Mouse (Mus musculus) midbrain, postnatal 0 days (tissue): ENCODE data around the gene Snd1. TPM values are rescaled to one million over a fixed set of nuclear protein-coding genes. Genes with fewer than 3 reads are reported as not detected.

Experiments used
- ATAC-seq: fragments of 200-750 bp; cut with Nextera tagmentation; 2 replicates; pipeline ENCODE4 v1.8.0; 2017; ENCODE audit warnings: moderate number of reproducible peaks, mild to moderate bottlenecking, moderate TSS enrichment, moderate library complexity; ENCODE audit not compliant: low FRiP score
- DNase-seq: peaks from one replicate; pipeline ENCODE4 v3.0.0-alpha.2; 2015; ENCODE audit warnings: low spot score
- H3K27ac ChIP-seq: fragments of 300-500 bp; sonication (generic); 2 replicates; pipeline ENCODE4 v1.5.1; 2014; ENCODE audit warnings: low read depth, mild to moderate bottlenecking, low read length, mixed read lengths
- H3K27me3 ChIP-seq: fragments of 300-500 bp; sonication (generic); 2 replicates; pipeline ENCODE4 v1.6.1; 2014; ENCODE audit warnings: low read length, control low read depth, mixed read lengths; ENCODE audit not compliant: insufficient read depth
- H3K36me3 ChIP-seq: fragments of 300-500 bp; sonication (generic); 2 replicates; pipeline ENCODE4 v1.6.1; 2014; ENCODE audit warnings: low read length, control low read depth, mixed read lengths; ENCODE audit not compliant: insufficient read depth
- H3K4me1 ChIP-seq: fragments of 300-500 bp; sonication (generic); 2 replicates; pipeline ENCODE4 v1.6.1; 2014; ENCODE audit warnings: mild to moderate bottlenecking, control low read depth, antibody characterized with exemption, low read length, mixed read lengths; ENCODE audit not compliant: insufficient read depth
- H3K4me2 ChIP-seq: fragments of 300-500 bp; sonication (generic); 2 replicates; pipeline ENCODE4 v1.6.1; 2014; ENCODE audit warnings: low read depth, mild to moderate bottlenecking, low read length, mixed read lengths; ENCODE audit not compliant: poor library complexity, severe bottlenecking
- H3K4me3 ChIP-seq: fragments of 300-500 bp; sonication (generic); 2 replicates; pipeline ENCODE4 v1.5.1; 2014; ENCODE audit warnings: low read depth, mild to moderate bottlenecking, low read length, moderate library complexity
- H3K9ac ChIP-seq: fragments of 300-500 bp; sonication (generic); replicated peaks from 2 replicates; pipeline ENCODE4 v1.6.1; 2014; ENCODE audit warnings: mild to moderate bottlenecking, low read length, moderate library complexity, mixed read lengths; ENCODE audit not compliant: poor library complexity, severe bottlenecking
- H3K9me3 ChIP-seq: fragments of 300-500 bp; sonication (generic); 2 replicates; pipeline ENCODE4 v1.6.1; 2016; ENCODE audit warnings: low read length, control low read depth
- CTCF ChIP-seq: IDR thresholded peaks from 2 replicates; pipeline ENCODE4 v1.5.1; 2016; ENCODE audit warnings: antibody characterized with exemption, mild to moderate bottlenecking
- WGBS: fragments of 180-500 bp; shearing (Covaris S2); extraction: QIAGEN DNeasy Blood & Tissue Kit; methylation state at CpG from one replicate; pipeline ENCODE4 v1.1.7; 2014; 5-methylcytosine and 5-hydroxymethylcytosine counted together
- polyA plus RNA-seq: library from polyadenylated mRNA; unstranded; fragments of >200 nt; fragmentation: Nextera tagmentation; extraction: Ambion mirVana; gene quantifications from 2 replicates; pipeline ENCODE4 v1.2.1, GENCODE M21; 2015
- total RNA-seq: library from RNA; depleted of rRNA; stranded (reverse); fragments of >200 nt; gene quantifications from 2 replicates; pipeline ENCODE4 v1.2.3, GENCODE M21; 2014

Gene Snd1
- total and polyA plus RNA-seq, 2 experiments from 2014 or later = 70.6 to 81.1 TPM

DNA sequence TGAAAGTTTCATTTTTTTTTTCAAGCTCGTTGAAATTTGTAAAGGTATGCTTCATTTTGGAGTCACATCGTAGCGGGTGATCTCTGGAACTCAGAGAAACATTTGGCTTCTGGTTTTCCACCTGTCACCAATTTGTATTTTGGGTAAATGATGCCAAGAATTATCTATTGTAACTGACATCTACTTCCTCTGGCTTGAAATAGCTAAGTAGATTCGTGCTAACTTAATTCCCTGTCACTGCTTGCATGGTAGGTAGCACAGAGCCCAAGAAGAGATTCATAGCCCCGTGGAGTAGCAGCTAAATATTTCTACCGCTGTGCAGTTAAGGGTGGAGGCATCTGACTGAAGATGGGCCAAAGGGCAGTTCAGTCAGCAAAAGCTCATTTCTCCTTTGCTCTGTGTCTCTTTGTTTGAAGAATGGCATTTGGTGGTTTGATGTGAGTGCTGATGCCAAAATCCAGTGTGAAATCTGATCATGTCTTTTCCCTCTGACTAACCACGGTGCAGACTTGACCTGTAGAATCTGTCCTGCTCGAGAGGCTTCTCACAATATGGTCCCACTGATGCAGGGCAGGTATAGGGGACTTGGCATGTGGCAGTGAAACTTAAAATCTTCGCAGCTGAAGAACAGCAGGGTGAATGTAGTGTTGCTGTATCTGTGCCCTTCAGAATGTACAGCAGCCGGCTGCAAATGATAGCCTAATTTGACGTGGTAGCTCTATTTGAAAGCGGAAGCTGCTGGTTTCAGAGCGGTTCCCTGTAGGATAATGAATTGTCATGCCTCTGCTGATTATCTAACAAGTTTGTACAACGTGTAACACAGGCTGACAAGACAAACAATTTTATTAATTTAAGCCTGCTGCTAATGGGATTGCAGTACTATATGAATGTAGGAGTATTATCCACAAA lies 101.7 kb downstream of the Snd1 start:
- no peak overlapping the region for H3K9ac ChIP-seq
- no peak overlapping the region for H3K4me3 ChIP-seq
- H3K36me3 ChIP-seq = no peaks in the 10 kb centered on the region
- H3K9me3 ChIP-seq = no peaks in the 10 kb centered on the region
- no peak overlapping the region for H3K4me2 ChIP-seq
- H3K27me3 ChIP-seq = no peaks in the 10 kb centered on the region
- H3K4me1 ChIP-seq = 0 out of 2 replicates have a peak, but pooled peaks cover 4% of the 10 kb centered on the region
- 31% methylated on average over 14 of the region's 14 CpGs for WGBS
- H3K27ac ChIP-seq = no peak overlapping the region
- no peak for ATAC-seq
- peak; percentile 34 for DNase-seq
- no peak for TF ChIP-seq CTCF

DNA sequence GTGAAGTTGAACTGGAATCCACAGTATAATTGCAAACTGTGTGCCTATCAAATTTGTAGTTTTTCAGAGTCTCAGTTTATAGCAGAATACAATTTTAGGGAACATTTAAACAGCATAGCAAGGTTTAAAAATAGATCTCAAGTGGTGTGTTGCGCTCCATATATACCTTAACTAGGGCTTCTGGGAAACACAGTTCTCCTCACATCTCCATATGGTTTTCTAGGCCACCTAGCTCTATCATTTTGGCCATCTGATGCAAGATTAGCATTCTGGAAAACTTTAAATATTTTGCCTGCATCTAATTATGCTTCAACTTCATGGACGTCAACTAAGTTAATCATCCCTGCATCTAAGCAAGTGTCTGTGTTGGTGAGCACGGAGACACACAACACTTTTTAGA lies 107.9 kb downstream of the Snd1 start:
- WGBS = 94% methylated on average over 3 of the region's 3 CpGs
- H3K27ac ChIP-seq = no peak overlapping the region

DNA sequence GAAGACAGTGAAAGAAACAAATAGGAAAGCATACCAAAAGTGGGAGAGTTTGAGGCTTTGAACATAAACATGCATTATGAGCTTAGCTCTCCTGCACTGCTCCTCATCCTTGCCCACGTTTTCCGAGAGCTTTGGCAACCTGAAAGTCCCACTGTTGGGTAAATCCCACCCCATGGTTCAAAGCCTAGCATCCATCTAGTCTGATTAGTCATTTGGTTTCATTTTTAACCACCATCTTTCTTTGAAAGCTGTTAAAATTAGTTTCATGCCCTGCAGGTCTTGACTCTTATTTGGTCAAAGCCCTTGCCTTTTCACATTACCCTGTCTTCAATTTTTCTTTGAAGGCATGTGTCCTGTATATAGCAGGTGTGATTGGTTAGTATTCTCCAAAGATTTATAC lies 108.5 kb downstream of the Snd1 start:
- Histone ChIP-seq H3K9me3 (no peaks in the 10 kb centered on the region), H3K36me3 (no peaks in the 10 kb centered on the region), H3K27me3 (no peaks in the 10 kb centered on the region), H3K4me2 (no peak overlapping the region), H3K27ac (no peak overlapping the region), H3K4me3 (no peak overlapping the region), H3K4me1 (no peaks in the 10 kb centered on the region), H3K9ac (no peak overlapping the region)
- no peak for TF ChIP-seq CTCF
- ATAC-seq = no peak
- 86% methylated on average over 2 of the region's 2 CpGs for WGBS
- DNase-seq = no peak

More for the DNA sequence above, 107.9 kb downstream of the Snd1 start:
- no peak overlapping the region for H3K4me2 ChIP-seq
- H3K4me3 ChIP-seq = no peak overlapping the region
- TF ChIP-seq CTCF = no peak
- H3K9ac ChIP-seq = no peak overlapping the region
- no peaks in the 10 kb centered on the region for H3K36me3 ChIP-seq
- no peaks in the 10 kb centered on the region for H3K4me1 ChIP-seq
- ATAC-seq (no peak), DNase-seq (no peak)
- no peaks in the 10 kb centered on the region for H3K27me3 ChIP-seq
- H3K9me3 ChIP-seq = no peaks in the 10 kb centered on the region

DNA sequence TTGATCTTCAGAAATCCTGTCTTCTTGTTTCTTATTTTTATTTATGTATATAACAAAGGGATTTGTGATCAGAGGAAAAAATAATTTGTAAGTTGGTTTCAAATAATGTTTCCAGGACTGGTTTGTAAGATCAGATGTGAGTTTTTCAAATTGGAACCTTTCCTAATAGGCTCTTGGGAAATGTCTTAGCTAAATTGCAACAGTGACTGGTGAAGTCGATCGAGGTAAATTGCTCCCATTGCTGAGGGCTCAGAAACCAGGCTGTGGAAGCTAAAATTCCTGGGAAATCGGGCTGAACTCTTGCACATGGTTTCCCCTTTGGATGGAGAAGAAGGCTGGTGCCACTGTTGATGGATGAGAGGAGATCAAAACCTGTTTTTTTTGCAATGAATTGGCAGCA lies 111.9 kb downstream of the Snd1 start:
- ATAC-seq = no peak
- Histone ChIP-seq H3K36me3 (no peaks in the 10 kb centered on the region), H3K4me1 (no peaks in the 10 kb centered on the region), H3K9me3 (no peaks in the 10 kb centered on the region), H3K9ac (no peak overlapping the region), H3K27me3 (no peaks in the 10 kb centered on the region), H3K4me2 (no peak overlapping the region), H3K4me3 (no peak overlapping the region), H3K27ac (no peak overlapping the region)
- no peak for TF ChIP-seq CTCF
- no peak for DNase-seq
- WGBS = 88% methylated on average over 3 of the region's 3 CpGs

DNA sequence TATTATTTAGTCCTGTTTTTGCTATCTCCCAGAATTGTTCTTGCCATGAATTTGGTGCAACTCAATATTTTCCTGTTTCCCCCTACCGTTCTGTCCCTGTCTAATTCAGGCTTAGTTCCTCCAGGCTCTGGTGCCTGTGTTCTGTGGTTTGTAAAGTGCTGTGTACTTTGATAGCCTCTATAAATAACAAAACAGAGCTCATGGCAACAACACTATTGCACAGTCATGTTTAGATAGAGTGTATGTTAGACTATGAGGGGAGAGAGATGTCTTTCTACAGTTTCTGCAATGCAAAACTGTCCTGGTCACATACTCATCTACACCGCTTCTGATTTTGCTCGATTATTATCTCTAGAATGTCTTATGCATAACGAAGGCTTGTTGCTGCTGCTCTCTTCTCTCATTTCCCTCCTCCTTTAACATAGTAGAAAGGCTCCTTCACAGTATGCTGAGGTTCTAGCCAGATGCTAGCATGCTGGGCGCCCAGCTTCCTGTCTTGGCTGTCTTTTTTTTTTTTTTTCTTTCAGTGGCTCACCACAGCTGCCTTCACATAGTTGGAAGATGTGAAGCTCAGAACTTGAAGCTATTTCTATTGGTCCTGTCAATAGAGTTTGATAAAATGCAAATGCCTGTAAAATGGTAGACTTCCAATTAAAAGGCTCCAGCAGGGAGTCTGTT lies 113.7 kb downstream of the Snd1 start:
- 81% methylated on average over 5 of the region's 5 CpGs for WGBS
- Histone ChIP-seq H3K4me2 (no peak overlapping the region), H3K9me3 (no peaks in the 10 kb centered on the region), H3K9ac (no peak overlapping the region), H3K27ac (no peak overlapping the region), H3K27me3 (no peaks in the 10 kb centered on the region), H3K36me3 (no peaks in the 10 kb centered on the region), H3K4me1 (no peaks in the 10 kb centered on the region), H3K4me3 (no peak overlapping the region)
- TF ChIP-seq CTCF = no peak
- DNase-seq = no peak
- no peak for ATAC-seq

DNA sequence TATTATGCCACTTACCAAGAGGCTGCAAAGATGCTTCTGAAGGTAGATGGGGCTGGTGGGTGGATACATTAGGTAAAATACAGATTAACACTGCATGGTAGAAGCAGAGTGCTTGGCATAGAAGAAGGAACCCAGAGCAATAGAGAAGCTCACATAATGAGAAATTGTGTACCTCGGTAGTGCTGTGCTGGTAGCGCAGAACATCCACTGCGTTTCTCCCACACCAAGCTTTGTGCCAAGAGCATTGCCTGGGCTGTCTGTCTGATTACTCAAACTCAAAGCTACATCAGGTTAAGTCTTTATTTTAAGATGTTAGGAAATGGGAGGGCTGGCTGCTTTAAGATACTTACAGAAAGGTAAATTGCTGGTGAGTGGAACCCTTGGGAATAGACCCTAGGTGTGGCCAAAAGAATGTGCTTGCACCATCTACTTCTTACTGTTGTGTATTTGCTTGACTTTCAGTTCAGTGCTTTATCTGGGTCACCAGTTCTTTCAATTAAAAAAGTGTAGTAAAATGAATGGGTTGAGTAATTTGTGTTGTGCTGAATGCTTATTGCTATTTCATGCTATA lies 117.5 kb downstream of the Snd1 start:
- no peak for ATAC-seq
- DNase-seq = no peak
- Histone ChIP-seq H3K27me3 (no peaks in the 10 kb centered on the region), H3K4me2 (no peak overlapping the region), H3K27ac (no peak overlapping the region), H3K4me3 (no peak overlapping the region), H3K4me1 (no peaks in the 10 kb centered on the region), H3K9ac (no peak overlapping the region), H3K36me3 (no peaks in the 10 kb centered on the region), H3K9me3 (no peaks in the 10 kb centered on the region)
- WGBS = 91% methylated on average over 3 of the region's 3 CpGs
- TF ChIP-seq CTCF = no peak
